Mouse (Mus musculus) embryonic facial prominence, embryonic 11.5 days (tissue): Measurements from ENCODE around the gene Lnpep. TPM values are rescaled to one million over a fixed set of nuclear protein-coding genes. Genes with fewer than 3 reads are reported as not detected.
A peak's percentile ranks its signal among the peaks of the same experiment; 100 is the strongest.
"Not testable (repeated sequence)": the region's sequence is repeated elsewhere in the genome, so short reads cannot be mapped to it uniquely, and the experiment has no call there.

Source experiments
- ATAC-seq: fragments of 200-750 bp; cut with Nextera tagmentation; replicated peaks from 2 replicates; pipeline ENCODE4 v1.8.0; 2017; ENCODE audit warnings: low read depth; ENCODE audit not compliant: insufficient number of reproducible peaks, low FRiP score, low TSS enrichment
- DNase-seq: peaks from one replicate; pipeline ENCODE4 v3.0.0-alpha.2; 2015; ENCODE audit warnings: low spot score
- H3K27ac ChIP-seq: fragments of 300-500 bp; sonication (generic); replicated peaks from 2 replicates; pipeline ENCODE4 v1.5.1; 2014; ENCODE audit warnings: mild to moderate bottlenecking, low read depth, low read length, control low read depth
- H3K27me3 ChIP-seq: fragments of 300-500 bp; sonication (generic); 2 replicates; pipeline ENCODE4 v1.6.1; 2014; ENCODE audit warnings: mild to moderate bottlenecking, low read length, moderate library complexity, mixed read lengths; ENCODE audit not compliant: control insufficient read depth, insufficient read depth
- H3K36me3 ChIP-seq: fragments of 300-500 bp; sonication (generic); replicated peaks from 2 replicates; pipeline ENCODE4 v1.6.1; 2014; ENCODE audit warnings: low read depth, mild to moderate bottlenecking, low read length, moderate library complexity, mixed read lengths; ENCODE audit not compliant: control insufficient read depth, insufficient read depth
- H3K4me1 ChIP-seq: fragments of 300-500 bp; sonication (generic); 2 replicates; pipeline ENCODE4 v1.6.1; 2014; ENCODE audit warnings: low read length, mixed read lengths; ENCODE audit not compliant: control insufficient read depth, insufficient read depth
- H3K4me2 ChIP-seq: fragments of 300-500 bp; sonication (generic); 2 replicates; pipeline ENCODE4 v1.6.1; 2014; ENCODE audit warnings: low read depth, mild to moderate bottlenecking, control low read depth, low read length, moderate library complexity
- H3K4me3 ChIP-seq: fragments of 300-500 bp; sonication (generic); 2 replicates; pipeline ENCODE4 v1.5.1; 2014; ENCODE audit warnings: low read depth, low read length, control low read depth
- H3K9ac ChIP-seq: fragments of 300-500 bp; sonication (generic); replicated peaks from 2 replicates; pipeline ENCODE4 v1.6.1; 2014; ENCODE audit warnings: mild to moderate bottlenecking, control low read depth, low read length
- H3K9me3 ChIP-seq: fragments of 300-500 bp; sonication (generic); replicated peaks from 2 replicates; pipeline ENCODE4 v1.6.1; 2016; ENCODE audit warnings: mild to moderate bottlenecking, low read length, inconsistent platforms, mixed read lengths; ENCODE audit not compliant: control insufficient read depth
- WGBS: fragments of 180-500 bp; shearing (Covaris S2); extraction: QIAGEN DNeasy Blood & Tissue Kit; methylation state at CpG from one replicate; pipeline ENCODE4 v1.1.7; 2014; 5-methylcytosine and 5-hydroxymethylcytosine counted together
- polyA plus RNA-seq: library from polyadenylated mRNA; unstranded; fragments of >200 nt; fragmentation: Nextera tagmentation; extraction: Ambion mirVana; gene quantifications from 2 replicates; pipeline ENCODE4 v1.2.1, GENCODE M21; 2014

Gene Lnpep
- polyA plus RNA-seq, 1 experiment from 2014 or later = 5.5 TPM

GRCm38 (mm10) chr17:17631985-17632384, 7.1 kb upstream of the Lnpep start:
- Histone ChIP-seq H3K27ac (no peak overlapping the region), H3K9me3 (no peaks in the 10 kb centered on the region)
- no peak for DNase-seq

GRCm38 (mm10) chr17:17628237-17628879, 3.5 kb upstream of the Lnpep start:
- WGBS = 90% methylated on average over 7 of the region's 7 CpGs
- not testable (repeated sequence) for DNase-seq, H3K36me3 ChIP-seq, H3K4me2 ChIP-seq, H3K4me1 ChIP-seq, H3K27me3 ChIP-seq, H3K27ac ChIP-seq, H3K9me3 ChIP-seq, H3K9ac ChIP-seq, ATAC-seq, H3K4me3 ChIP-seq

More at GRCm38 (mm10) chr17:17631985-17632384, 7.1 kb upstream of the Lnpep start:
- ATAC-seq = no peak
- no peaks in the 10 kb centered on the region for H3K36me3 ChIP-seq
- no peaks in the 10 kb centered on the region for H3K4me1 ChIP-seq
- H3K4me3 ChIP-seq = no peak overlapping the region
- no peaks in the 10 kb centered on the region for H3K27me3 ChIP-seq
- no peak overlapping the region for H3K4me2 ChIP-seq
- H3K9ac ChIP-seq = no peak overlapping the region

- Histone ChIP-seq H3K4me3 (no peak overlapping the region), H3K36me3 (no peaks in the 10 kb centered on the region), H3K27ac (no peak overlapping the region), H3K9me3 (no peaks in the 10 kb centered on the region), H3K4me2 (no peak overlapping the region), H3K27me3 (no peaks in the 10 kb centered on the region), H3K4me1 (no peaks in the 10 kb centered on the region), H3K9ac (no peak overlapping the region)
- WGBS = 82% methylated on average over 2 of the region's 2 CpGs
- DNase-seq (no peak), ATAC-seq (no peak)
These were observed 2.7 kb upstream of the Lnpep start for GRCm38 (mm10) chr17:17627558-17627957.

GRCm38 (mm10) chr17:17625887-17626679, 1.2 kb upstream of the Lnpep start:
- H3K4me2 ChIP-seq = peak overlapping the region; percentile 70
- H3K36me3 ChIP-seq = no peaks in the 10 kb centered on the region
- H3K27ac ChIP-seq = peak overlapping the region; percentile 99
- no peaks in the 10 kb centered on the region for H3K27me3 ChIP-seq
- H3K9me3 ChIP-seq = no peaks in the 10 kb centered on the region
- 60% methylated on average over 7 of the region's 7 CpGs for WGBS
- peak overlapping the region; percentile 79 for H3K4me3 ChIP-seq
- no peak for DNase-seq
- peak overlapping the region; percentile 92 for H3K9ac ChIP-seq
- H3K4me1 ChIP-seq = no peaks in the 10 kb centered on the region
- no peak for ATAC-seq

GRCm38 (mm10) chr17:17624421-17624956, 361 bp downstream of the Lnpep start:
- H3K4me2 ChIP-seq = peak overlapping the region; percentile 70
- no peaks in the 10 kb centered on the region for H3K9me3 ChIP-seq
- DNase-seq (peak; percentile 98), ATAC-seq (peak; percentile 99)
- peak overlapping the region; percentile 79 for H3K4me3 ChIP-seq
- no peaks in the 10 kb centered on the region for H3K36me3 ChIP-seq
- WGBS = under 1% methylated on average over 51 of the region's 51 CpGs
- peak overlapping the region; percentile 99 for H3K27ac ChIP-seq
- no peaks in the 10 kb centered on the region for H3K27me3 ChIP-seq
- H3K4me1 ChIP-seq = no peaks in the 10 kb centered on the region
- peak overlapping the region; percentile 92 for H3K9ac ChIP-seq

GRCm38 (mm10) chr17:17623890-17624420, 895 bp downstream of the Lnpep start:
- Histone ChIP-seq H3K4me1 (no peaks in the 10 kb centered on the region), H3K27me3 (no peaks in the 10 kb centered on the region), H3K27ac (peak overlapping the region; percentile 99), H3K36me3 (no peaks in the 10 kb centered on the region), H3K4me2 (peak overlapping the region; percentile 70), H3K9ac (peak overlapping the region; percentile 92), H3K9me3 (no peaks in the 10 kb centered on the region), H3K4me3 (peak overlapping the region; percentile 79)
- WGBS = 1% methylated on average over 42 of the region's 42 CpGs
- DNase-seq (peak; percentile 40), ATAC-seq (peak; percentile 10; the same call in 1 of the 2 replicates)

GRCm38 (mm10) chr17:17623221-17623889, 1.5 kb downstream of the Lnpep start:
- WGBS = 5% methylated on average over 7 of the region's 7 CpGs
- Histone ChIP-seq H3K27ac (peak overlapping the region; percentile 99), H3K27me3 (no peaks in the 10 kb centered on the region), H3K4me3 (peak overlapping the region; percentile 79), H3K9ac (peak overlapping the region; percentile 92), H3K4me2 (peak overlapping the region; percentile 70), H3K9me3 (no peaks in the 10 kb centered on the region), H3K36me3 (no peaks in the 10 kb centered on the region), H3K4me1 (no peaks in the 10 kb centered on the region)
- no peak for DNase-seq
- ATAC-seq = no peak
